Mouse (Mus musculus) central nervous system, embryonic 18 days (tissue): ENCODE measurements around the gene Aicda. TPM values are rescaled to one million over a fixed set of nuclear protein-coding genes. Genes with fewer than 3 reads are reported as not detected.

Experiments
- polyA plus RNA-seq: library from polyadenylated mRNA; depleted of rRNA; stranded (reverse); fragments of >200 nt; gene quantifications from 2 replicates; pipeline ENCODE4 v1.2.3, GENCODE M21; 2012; rRNA removed

Aicda gene
- polyA plus RNA-seq, result 0.21 and 0.27 TPM in 2 replicates

GRCm38 (mm10) chr6:122553606-122554005 is at the start of gene Aicda:
Aicda (plus strand) TSS chr6:122553801.

DNA sequence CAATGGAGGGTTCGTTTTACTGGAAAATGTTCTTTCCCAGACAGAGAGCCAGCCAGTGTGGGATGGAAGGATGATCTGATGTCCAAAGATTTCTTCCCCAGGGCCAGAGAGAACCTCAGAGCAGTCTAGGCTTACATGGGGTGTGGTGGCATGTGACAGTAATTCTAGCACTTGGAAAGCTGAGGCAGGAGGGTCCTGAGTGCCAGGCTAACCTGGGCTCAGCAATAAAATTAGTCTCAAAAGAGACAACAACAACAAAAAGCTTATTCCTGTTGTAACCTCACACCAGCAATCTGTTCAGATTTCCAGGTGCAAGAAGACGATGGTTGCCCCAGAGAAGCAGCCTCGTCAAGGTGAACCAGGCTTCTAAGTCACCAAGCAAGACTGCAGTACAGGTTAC is 48.1 kb upstream of the Aicda start, which contains the start of gene Mfap5:
TSS of gene Mfap5 (plus strand) at position 301 of the 400 bp plus-strand sequence.

DNA sequence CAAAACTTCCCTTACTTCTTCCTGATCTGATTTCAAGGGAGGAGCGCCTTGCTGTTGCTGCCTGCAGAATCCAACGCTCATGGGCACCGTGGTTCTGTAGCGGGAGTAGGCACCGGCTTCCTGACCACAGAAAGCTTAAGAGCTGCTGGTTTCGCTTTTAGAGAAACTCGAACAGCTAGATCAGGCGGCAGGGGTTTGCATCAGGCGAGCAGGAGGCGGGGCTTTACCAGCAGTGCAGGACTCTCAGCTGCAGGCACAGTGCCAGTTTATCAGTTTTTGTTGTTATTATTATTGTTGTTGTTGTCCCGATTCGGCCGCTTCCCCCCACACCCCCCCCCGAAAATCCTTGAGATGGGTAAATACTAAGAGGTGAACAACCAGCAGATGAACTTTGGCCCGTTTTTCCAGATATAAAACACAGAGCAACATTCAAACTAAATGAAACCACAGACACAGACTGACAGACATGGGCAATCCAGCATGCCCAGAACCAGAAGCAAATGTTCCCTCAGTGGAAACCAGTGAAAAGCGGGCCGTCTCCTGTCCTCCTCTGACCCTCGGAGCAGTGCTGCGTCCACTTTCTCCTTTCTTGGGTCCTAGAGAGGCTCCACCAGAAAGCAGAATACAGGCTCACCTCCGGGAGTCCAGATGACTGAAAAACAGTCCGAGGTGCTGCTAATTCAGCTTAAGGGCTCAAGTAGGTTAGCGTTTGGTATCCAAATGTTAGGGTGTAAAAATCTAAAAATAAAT is 48.8 kb downstream of the Aicda start, which contains the start of gene Apobec1:
TSS of gene Apobec1 (minus strand) at position 203 of the 750 bp plus-strand sequence.

DNA sequence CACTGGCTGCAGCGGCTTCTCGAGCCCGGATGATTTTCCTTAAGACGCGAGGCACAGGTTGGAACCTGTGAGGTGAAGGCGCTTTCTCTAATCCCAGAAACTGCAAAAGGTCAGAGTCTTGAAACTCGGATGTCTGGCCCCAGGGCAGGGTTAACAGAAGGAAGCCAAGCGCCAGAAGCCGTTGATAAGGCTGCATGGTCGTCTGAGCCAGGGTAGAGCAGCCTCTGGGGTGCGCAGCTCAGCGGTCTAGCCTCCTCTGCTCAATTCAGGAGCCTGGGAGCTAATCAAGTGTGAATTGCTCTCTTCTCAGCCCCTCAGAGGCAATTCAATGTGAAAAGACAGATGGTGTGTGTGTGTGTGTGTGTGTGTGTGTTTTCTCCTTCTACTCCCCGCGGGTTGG is 56.2 kb downstream of the Aicda start, which contains the start of gene Gdf3:
TSS of gene Gdf3 (minus strand) at position 317 of the 400 bp plus-strand sequence.

Other genes starting within 250 kb of the Aicda start
- 42.2 and 42.3 TPM in 2 replicates for gene M6pr, start 245.1 kb upstream of the Aicda start, polyA plus RNA-seq
- 83.3 and 87.8 TPM in 2 replicates for gene Phc1, start 213.2 kb upstream of the Aicda start, polyA plus RNA-seq
- gene Rimklb, start 55.0 kb upstream of the Aicda start, polyA plus RNA-seq, result 173 and 174 TPM in 2 replicates
- 3.1 and 4.7 TPM in 2 replicates for gene Mfap5, start 48.0 kb upstream of the Aicda start, polyA plus RNA-seq
- gene Apobec1, start 48.6 kb downstream of the Aicda start, polyA plus RNA-seq, result 2.5 and 2.6 TPM in 2 replicates
- not detected in 2 replicates for gene Gdf3, start 56.3 kb downstream of the Aicda start, polyA plus RNA-seq
- not detected in 2 replicates for gene Dppa3, start 72.6 kb downstream of the Aicda start, polyA plus RNA-seq
- gene Nanog, start 153.7 kb downstream of the Aicda start, polyA plus RNA-seq, result 0.07 and 0.16 TPM in 2 replicates
- 56.5 and 57.2 TPM in 2 replicates for gene Slc2a3, start 247.8 kb downstream of the Aicda start, polyA plus RNA-seq